Mouse (Mus musculus) layer of hippocampus, postnatal 25 days (tissue): ENCODE measurements around the gene Mapkapk3. TPM values are rescaled to one million over a fixed set of nuclear protein-coding genes. Genes with fewer than 3 reads are reported as not detected.

Experiments
- DNase-seq, 2 experiments: peaks; one replicate each; pipeline ENCODE4 v3.0.0; 2022; ENCODE audit warnings: mixed read lengths in 2 of 2, low spot score in 1 of 2; ENCODE audit errors: extremely low spot score in 1 of 2
- total RNA-seq, 2 experiments: library from RNA; stranded (reverse); gene quantifications; 2 replicates each; pipeline ENCODE4 v1.2.3; 2021

Gene Mapkapk3
- total RNA-seq, 2 experiments from 2014 or later = 2.1 to 3.1 TPM

GRCm38 (mm10) chr9:107296041-107296440 lies 6.4 kb upstream of the Mapkapk3 start:
- DNase-seq = no peak

GRCm38 (mm10) chr9:107296016-107296040 lies 6.2 kb upstream of the Mapkapk3 start, which contains the start of gene Cish:
Cish (plus strand) TSS chr9:107296026.
- no peak for DNase-seq

GRCm38 (mm10) chr9:107295616-107296015 lies 5.9 kb upstream of the Mapkapk3 start:
- no peak for DNase-seq

GRCm38 (mm10) chr9:107294249-107294648 lies 4.6 kb upstream of the Mapkapk3 start:
- peak; percentile 59 to 89 for DNase-seq

- peak; percentile 82 to 91 for DNase-seq
Observed at GRCm38 (mm10) chr9:107290897-107291296, 1.2 kb upstream of the Mapkapk3 start.

- no peak for DNase-seq
Observed at GRCm38 (mm10) chr9:107288711-107289110, 966 bp downstream of the Mapkapk3 start.

GRCm38 (mm10) chr9:107288105-107288650 lies 1.5 kb downstream of the Mapkapk3 start:
- no peak for DNase-seq

- no peak for DNase-seq
Observed at GRCm38 (mm10) chr9:107287294-107287693, 2.4 kb downstream of the Mapkapk3 start.

GRCm38 (mm10) chr9:107285009-107285408 lies 4.7 kb downstream of the Mapkapk3 start:
- no peak for DNase-seq

GRCm38 (mm10) chr9:107282951-107283350 lies 6.7 kb downstream of the Mapkapk3 start:
- no peak for DNase-seq

- DNase-seq = no peak
Observed at GRCm38 (mm10) chr9:107281241-107281987, 8.3 kb downstream of the Mapkapk3 start.

- no peak for DNase-seq
Observed at GRCm38 (mm10) chr9:107280322-107281027, 9.2 kb downstream of the Mapkapk3 start.

GRCm38 (mm10) chr9:107279378-107280321 lies 10.0 kb downstream of the Mapkapk3 start:
- no peak for DNase-seq

GRCm38 (mm10) chr9:107278527-107279377 lies 10.9 kb downstream of the Mapkapk3 start:
- DNase-seq = peak in 1 of 2 experiments; percentile 33

- no peak for DNase-seq
Observed at GRCm38 (mm10) chr9:107278126-107278525, 11.6 kb downstream of the Mapkapk3 start.

- no peak for DNase-seq
Observed at GRCm38 (mm10) chr9:107277603-107278002, 12.1 kb downstream of the Mapkapk3 start.

GRCm38 (mm10) chr9:107275710-107276109 lies 14.0 kb downstream of the Mapkapk3 start:
- no peak for DNase-seq

GRCm38 (mm10) chr9:107274751-107275150 lies 14.9 kb downstream of the Mapkapk3 start:
- DNase-seq = no peak

- no peak for DNase-seq
Observed at GRCm38 (mm10) chr9:107273184-107273583, 16.5 kb downstream of the Mapkapk3 start.

GRCm38 (mm10) chr9:107272284-107272683 lies 17.4 kb downstream of the Mapkapk3 start:
- no peak for DNase-seq
